Mouse (Mus musculus) kidney, postnatal 0 days (tissue): ENCODE measurements around the gene Arpc2. TPM values are rescaled to one million over a fixed set of nuclear protein-coding genes. Genes with fewer than 3 reads are reported as not detected.

ENCODE experiments used
- ATAC-seq: fragments of 200-750 bp; cut with Nextera tagmentation; replicated peaks from 2 replicates; pipeline ENCODE4 v1.8.0; 2017; ENCODE audit warnings: low read depth, moderate number of reproducible peaks, moderate TSS enrichment, moderate library complexity; ENCODE audit not compliant: low FRiP score
- DNase-seq: peaks from one replicate; pipeline ENCODE4 v3.0.0-alpha.2; 2016; ENCODE audit warnings: low spot score
- H3K27ac ChIP-seq: fragments of 300-500 bp; sonication (generic); 2 replicates; pipeline ENCODE4 v1.5.1; 2014; ENCODE audit warnings: mild to moderate bottlenecking
- H3K27me3 ChIP-seq: fragments of 300-500 bp; sonication (generic); 2 replicates; pipeline ENCODE4 v1.6.1; 2014; ENCODE audit warnings: low read length, mixed read lengths; ENCODE audit not compliant: insufficient read depth
- H3K36me3 ChIP-seq: fragments of 300-500 bp; sonication (generic); 2 replicates; pipeline ENCODE4 v1.6.1; 2014; ENCODE audit warnings: low read length, mixed read lengths; ENCODE audit not compliant: insufficient read depth
- H3K4me1 ChIP-seq: fragments of 300-500 bp; sonication (generic); replicated peaks from 2 replicates; pipeline ENCODE4 v1.6.1; 2014; ENCODE audit warnings: antibody characterized with exemption, low read length, mixed read lengths; ENCODE audit not compliant: insufficient read depth
- H3K4me2 ChIP-seq: fragments of 300-500 bp; sonication (generic); 2 replicates; pipeline ENCODE4 v1.6.1; 2014; ENCODE audit warnings: mild to moderate bottlenecking, low read length, moderate library complexity, mixed read lengths
- H3K4me3 ChIP-seq: fragments of 300-500 bp; sonication (generic); replicated peaks from 2 replicates; pipeline ENCODE4 v1.5.1; 2014; ENCODE audit warnings: low read depth, low read length
- H3K9ac ChIP-seq: fragments of 300-500 bp; sonication (generic); 2 replicates; pipeline ENCODE4 v1.6.1; 2014; ENCODE audit warnings: low read depth, low read length
- H3K9me3 ChIP-seq: fragments of 300-500 bp; sonication (generic); replicated peaks from 2 replicates; pipeline ENCODE4 v1.6.1; 2016; ENCODE audit warnings: low read length, inconsistent platforms, mixed read lengths
- CTCF ChIP-seq: IDR thresholded peaks from 2 replicates; pipeline ENCODE4 v1.5.1; 2016; ENCODE audit warnings: antibody characterized with exemption, low read depth, mild to moderate bottlenecking, moderate library complexity
- WGBS: fragments of 180-500 bp; shearing (Covaris S2); extraction: QIAGEN DNeasy Blood & Tissue Kit; methylation state at CpG from one replicate; pipeline ENCODE4 v1.1.7; 2014; 5-methylcytosine and 5-hydroxymethylcytosine counted together
- polyA plus RNA-seq: library from polyadenylated mRNA; unstranded; fragments of >200 nt; fragmentation: Nextera tagmentation; extraction: Ambion mirVana; gene quantifications from 2 replicates; pipeline ENCODE4 v1.2.1, GENCODE M21; 2015

Gene Arpc2
- polyA plus RNA-seq, 1 experiment from 2014 or later, result 487 TPM

DNA sequence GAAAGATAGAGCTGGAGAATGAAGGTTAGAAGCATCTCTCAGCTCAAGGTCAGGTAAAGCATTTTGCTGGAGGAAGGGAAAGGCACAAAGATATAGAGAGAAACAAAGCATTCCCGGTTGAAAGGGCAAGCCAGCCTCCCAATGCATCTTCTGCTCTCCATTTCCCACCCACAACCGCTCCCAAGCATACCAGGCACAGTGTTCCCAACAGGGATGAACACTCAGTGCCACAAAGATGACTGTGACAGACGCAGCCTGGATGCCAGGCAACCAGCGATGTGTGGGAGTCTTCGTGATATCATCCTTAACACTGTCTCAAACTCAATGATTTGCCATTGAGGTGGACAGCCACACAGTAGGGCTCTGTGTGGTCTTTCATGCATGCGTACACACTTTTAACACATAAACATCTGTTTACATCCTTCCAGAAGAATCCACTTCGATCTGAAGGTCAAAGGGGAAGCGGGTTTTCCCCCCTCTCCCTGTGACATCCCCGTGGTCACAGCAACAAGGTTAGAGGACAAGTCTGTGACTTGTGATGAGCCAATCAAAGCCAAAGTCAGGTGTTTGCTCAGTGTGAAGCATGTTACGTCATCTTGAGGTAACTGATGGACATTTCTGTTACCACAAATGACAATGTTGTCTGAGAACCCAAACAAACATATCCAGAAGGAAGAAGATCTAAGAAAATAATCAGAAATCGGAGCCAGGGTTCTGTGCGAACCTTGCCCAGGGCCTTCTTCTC lies 38.0 kb upstream of the Arpc2 start:
- WGBS, result 75% methylated on average over 12 of the region's 12 CpGs

DNA sequence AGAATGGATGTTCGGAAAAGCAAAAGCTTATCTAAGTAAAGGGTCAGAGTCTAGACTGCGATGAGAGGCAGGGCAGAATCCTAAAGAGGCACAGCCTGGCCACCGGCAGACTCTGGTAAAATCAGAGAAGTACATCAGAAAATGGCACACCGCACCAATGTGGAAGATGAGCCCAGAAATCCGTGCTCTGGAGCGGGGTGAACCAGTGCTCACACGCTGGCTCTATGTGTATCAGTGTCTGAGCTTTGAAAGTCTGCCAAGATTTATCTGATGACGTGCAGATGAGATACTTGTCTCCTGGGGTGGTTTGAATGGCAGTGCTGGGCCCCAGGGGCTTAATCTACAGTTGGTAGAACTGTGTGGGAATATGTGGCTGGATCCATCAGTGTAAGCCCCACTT lies 36.8 kb upstream of the Arpc2 start:
- Histone ChIP-seq H3K9me3 (no peaks in the 10 kb centered on the region), H3K27ac (no peak overlapping the region), H3K4me2 (no peak overlapping the region), H3K27me3 (no peaks in the 10 kb centered on the region), H3K4me3 (no peak overlapping the region), H3K4me1 (no peaks in the 10 kb centered on the region), H3K9ac (no peak overlapping the region), H3K36me3 (no peaks in the 10 kb centered on the region)
- TF ChIP-seq CTCF, result no peak
- no peak for ATAC-seq
- 80% methylated on average over 8 of the region's 8 CpGs for WGBS
- no peak for DNase-seq

More for the DNA sequence above, 38.0 kb upstream of the Arpc2 start:
- ATAC-seq, result no peak
- Histone ChIP-seq H3K36me3 (no peaks in the 10 kb centered on the region), H3K27me3 (no peaks in the 10 kb centered on the region), H3K4me2 (no peak overlapping the region), H3K9me3 (no peaks in the 10 kb centered on the region), H3K4me3 (no peak overlapping the region), H3K9ac (no peak overlapping the region), H3K4me1 (no peaks in the 10 kb centered on the region), H3K27ac (no peak overlapping the region)
- DNase-seq, result no peak
- TF ChIP-seq CTCF, result no peak

DNA sequence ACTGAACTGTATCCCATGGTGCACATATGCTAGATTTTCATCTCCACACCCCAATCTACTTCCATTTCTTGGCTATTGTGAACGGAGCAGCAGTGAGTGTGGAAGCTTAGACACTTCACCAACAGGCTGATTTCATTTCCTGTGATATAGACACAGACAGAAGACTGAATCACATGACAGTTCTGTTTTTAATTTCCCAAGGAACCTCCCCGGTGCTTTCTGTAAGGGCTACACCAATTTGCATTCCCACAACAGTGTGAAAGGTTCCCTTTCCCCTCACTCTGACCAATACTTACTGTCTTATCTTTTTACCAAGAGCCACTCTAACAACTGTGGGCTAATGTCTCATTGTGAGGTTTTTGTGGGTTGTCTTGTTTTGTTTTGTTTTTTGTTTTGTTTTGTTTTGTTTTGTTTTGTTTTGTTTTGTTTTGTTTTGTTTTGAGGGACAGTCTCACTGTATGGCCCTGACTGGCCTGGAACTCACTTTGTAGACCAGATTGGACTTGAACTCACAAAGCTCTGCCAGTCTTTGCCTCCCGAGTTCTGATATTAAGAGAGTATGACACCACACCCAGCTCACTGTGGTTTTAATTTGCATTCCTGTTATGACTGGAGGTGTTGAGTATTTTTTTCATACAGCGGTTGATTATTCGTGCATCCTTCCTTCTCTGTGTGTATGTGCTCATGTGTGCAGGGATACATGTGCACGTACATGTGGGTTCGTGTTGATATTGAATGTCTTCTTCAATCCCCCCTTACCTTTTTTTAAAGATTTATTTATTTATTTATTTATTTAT lies 34.6 kb upstream of the Arpc2 start:
- no peak overlapping the region for H3K4me2 ChIP-seq
- no peak overlapping the region for H3K27ac ChIP-seq
- H3K4me1 ChIP-seq, result no peaks in the 10 kb centered on the region
- no peaks in the 10 kb centered on the region for H3K9me3 ChIP-seq
- no peak overlapping the region for H3K9ac ChIP-seq
- 78% methylated on average over 7 of the region's 7 CpGs for WGBS
- DNase-seq (no peak), ATAC-seq (no peak)
- no peak for TF ChIP-seq CTCF
- H3K36me3 ChIP-seq, result no peaks in the 10 kb centered on the region
- H3K27me3 ChIP-seq, result no peaks in the 10 kb centered on the region
- H3K4me3 ChIP-seq, result no peak overlapping the region

DNA sequence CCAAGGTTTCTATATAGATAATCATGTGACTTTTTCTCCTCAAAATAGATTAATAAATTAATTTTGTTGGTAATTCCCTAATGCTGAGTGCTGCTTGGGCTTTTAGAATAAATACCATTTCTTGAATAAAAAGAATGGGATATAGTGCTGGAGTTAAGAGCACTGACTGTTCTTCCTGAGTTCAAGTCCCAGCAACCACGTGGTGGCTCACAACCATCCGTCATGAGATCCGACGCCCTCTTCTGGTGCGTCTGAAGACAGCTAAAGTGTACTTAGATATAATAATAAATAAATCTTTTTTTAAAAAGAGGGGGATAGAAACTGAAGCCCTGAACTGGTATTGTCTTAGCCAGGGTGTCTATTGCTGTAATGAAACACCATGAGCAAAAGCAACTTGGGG lies 32.4 kb upstream of the Arpc2 start:
- 0 out of 2 replicates have a peak, but pooled peaks have one; percentile 11 for TF ChIP-seq CTCF
- WGBS, result 65% methylated on average over 5 of the region's 5 CpGs

DNA sequence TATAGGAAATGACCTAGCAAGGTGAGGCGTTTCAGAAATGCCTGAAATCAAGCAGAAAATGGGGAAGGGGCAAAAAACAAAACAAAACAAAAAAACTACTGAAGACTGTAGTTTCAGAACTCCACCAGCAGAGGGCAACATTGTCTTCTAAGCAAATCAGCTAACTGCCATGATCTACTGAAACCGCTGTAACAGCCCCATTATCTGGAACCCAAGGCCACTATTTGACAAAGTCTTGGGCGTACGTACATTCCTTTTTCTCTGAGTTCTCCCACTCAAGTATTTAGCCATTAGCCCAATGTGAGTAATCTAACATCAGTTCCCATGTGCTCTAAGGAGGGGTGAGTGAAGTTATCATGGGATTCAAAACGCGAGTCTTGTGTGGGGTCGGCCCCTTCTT lies 30.0 kb upstream of the Arpc2 start:
- H3K36me3 ChIP-seq, result no peaks in the 10 kb centered on the region
- no peak overlapping the region for H3K4me2 ChIP-seq
- H3K9ac ChIP-seq, result no peak overlapping the region
- no peak overlapping the region for H3K27ac ChIP-seq
- no peak for ATAC-seq
- no peaks in the 10 kb centered on the region for H3K9me3 ChIP-seq
- no peaks in the 10 kb centered on the region for H3K27me3 ChIP-seq
- DNase-seq, result peak; percentile 76
- 60% methylated on average over 7 of the region's 7 CpGs for WGBS
- no peak overlapping the region for H3K4me3 ChIP-seq
- peak; percentile 86 for TF ChIP-seq CTCF
- H3K4me1 ChIP-seq, result no peaks in the 10 kb centered on the region

More for the DNA sequence above, 32.4 kb upstream of the Arpc2 start:
- Histone ChIP-seq H3K27ac (no peak overlapping the region), H3K27me3 (no peaks in the 10 kb centered on the region), H3K4me2 (no peak overlapping the region), H3K4me3 (no peak overlapping the region), H3K4me1 (no peaks in the 10 kb centered on the region), H3K36me3 (no peaks in the 10 kb centered on the region), H3K9me3 (no peaks in the 10 kb centered on the region), H3K9ac (no peak overlapping the region)
- ATAC-seq (no peak), DNase-seq (no peak)

DNA sequence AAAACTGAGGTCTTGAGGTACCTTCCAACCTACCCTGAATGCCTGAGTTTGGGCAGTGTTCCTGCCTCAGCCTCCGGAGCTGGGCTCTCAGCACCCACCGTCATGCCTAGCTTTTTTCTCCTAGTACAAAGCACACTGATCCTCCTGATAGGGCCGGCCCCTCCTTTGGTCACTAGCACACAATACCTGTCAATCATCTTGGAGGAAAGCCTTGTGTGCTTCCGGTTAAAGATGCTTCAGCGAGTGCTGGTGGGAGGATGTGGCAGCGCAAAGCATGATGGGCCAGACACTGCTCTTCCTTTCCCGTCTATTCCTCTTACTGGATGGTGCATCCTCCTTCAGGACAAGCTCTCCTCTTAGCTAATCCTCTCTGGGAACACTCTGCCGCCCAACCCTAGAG lies 29.2 kb upstream of the Arpc2 start:
- no peaks in the 10 kb centered on the region for H3K36me3 ChIP-seq
- no peaks in the 10 kb centered on the region for H3K4me1 ChIP-seq
- ATAC-seq (no peak), DNase-seq (no peak)
- no peaks in the 10 kb centered on the region for H3K9me3 ChIP-seq
- no peaks in the 10 kb centered on the region for H3K27me3 ChIP-seq
- 81% methylated on average over 8 of the region's 8 CpGs for WGBS
- H3K9ac ChIP-seq, result no peak overlapping the region
- H3K4me3 ChIP-seq, result no peak overlapping the region
- H3K4me2 ChIP-seq, result no peak overlapping the region
- TF ChIP-seq CTCF, result no peak
- H3K27ac ChIP-seq, result no peak overlapping the region
